10 mouse cellular contexts compared by ENCODE assay signal in the genomic region with DNA sequence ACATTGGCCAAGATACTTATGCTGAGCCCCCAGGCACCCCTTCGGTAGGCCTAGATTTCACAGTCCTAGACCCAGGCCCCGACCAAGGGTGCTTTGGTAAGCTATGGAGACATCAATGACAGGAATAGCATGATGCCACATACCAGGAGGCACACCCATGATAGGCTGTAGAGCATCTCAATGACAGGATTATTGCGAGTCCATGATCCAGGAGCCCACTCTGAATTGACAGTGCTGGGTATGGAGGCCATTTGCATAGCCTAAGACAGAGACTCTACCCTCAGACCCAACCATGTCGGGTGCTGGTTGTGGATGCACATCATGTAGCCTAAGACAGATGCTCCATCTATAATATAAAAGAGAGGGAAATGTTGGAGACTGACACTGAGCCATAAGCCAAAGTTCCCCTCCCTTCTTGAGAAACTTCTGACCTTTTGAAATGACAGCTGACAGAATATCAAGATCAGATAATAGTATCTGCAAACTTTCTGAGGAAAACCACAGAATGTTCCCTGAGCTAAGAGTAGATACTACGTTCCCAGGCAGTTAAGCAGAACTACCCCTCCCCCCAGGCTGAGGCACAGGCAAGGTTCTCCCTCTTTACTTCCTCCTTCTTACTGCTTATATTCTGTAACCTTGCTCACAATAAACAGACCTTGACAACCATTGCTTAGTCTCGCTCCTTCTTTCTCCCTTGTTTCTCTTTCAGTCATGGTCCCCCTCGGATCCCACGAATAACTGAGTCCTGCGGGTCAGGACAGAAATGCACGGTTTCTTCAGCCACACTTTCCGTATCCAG.
DNase-seq lines count a peak whose midpoint lies in the region; ATAC-seq and TF ChIP-seq lines count a peak whose summit lies in the region.
"Had no signal": no experiment of that assay in that cellular context is flagged by ENCODE, and none has a peak within 500 bp of the region (broad histone marks: within the 10 kb centered on the region; RNA-seq: fewer than 3 reads in every experiment).

No protein-coding gene starts in this region.

- WGBS in midbrain, embryonic 11.5 days: 86% methylated on average over 11 of the region's 11 CpGs
- 89% methylated on average over 11 of the region's 11 CpGs for WGBS in midbrain, embryonic 15.5 days
- 92% methylated on average over 11 of the region's 11 CpGs for WGBS in cerebellum, adult 2 months

- H3K27ac ChIP-seq in midbrain, embryonic 11.5 days (ENCODE audit: low read depth, low read length): no peak overlapping the region
- H3K27ac ChIP-seq in midbrain, embryonic 15.5 days: no peak overlapping the region
- peak overlapping the region; percentile 34; the same call in 1 of the 2 replicates for H3K27ac ChIP-seq in brown adipose tissue, adult 24 weeks (replicated peaks; ENCODE audit: low read depth, low read length)
- H3K27ac ChIP-seq in cerebellum, adult 2 months (ENCODE audit: insufficient read depth, low read length): no peak overlapping the region
- H3K27ac ChIP-seq: embryonic facial prominence, embryonic 12.5 days; liver, embryonic 13.5 days had no signal

- H3K9ac ChIP-seq in midbrain, embryonic 11.5 days (ENCODE audit: low read length): no peak overlapping the region
- no peak overlapping the region for H3K9ac ChIP-seq in midbrain, embryonic 15.5 days
- H3K9ac ChIP-seq: embryonic facial prominence, embryonic 12.5 days; forebrain, postnatal 0 days; liver, embryonic 13.5 days had no signal

- peaks cover 13% of the 10 kb centered on the region for H3K9me3 ChIP-seq in midbrain, embryonic 11.5 days (ENCODE audit: control insufficient read depth, low read length)
- peaks cover 7% of the 10 kb centered on the region; the same call in 1 of the 2 replicates for H3K9me3 ChIP-seq in midbrain, embryonic 15.5 days

- no peak overlapping the region for H3K4me2 ChIP-seq in midbrain, embryonic 11.5 days
- no peak overlapping the region for H3K4me2 ChIP-seq in midbrain, embryonic 15.5 days
- H3K4me2 ChIP-seq: embryonic facial prominence, embryonic 12.5 days; liver, embryonic 13.5 days had no signal

- no peak for ATAC-seq in midbrain, embryonic 11.5 days (ENCODE audit: low FRiP score)
- ATAC-seq in midbrain, embryonic 15.5 days (replicated peaks): no peak
- ATAC-seq in monocyte, adult 5-6 weeks (replicated peaks; ENCODE audit: insufficient number of reproducible peaks, low FRiP score, low TSS enrichment, poor library complexity, severe bottlenecking): peak; percentile 67
- ATAC-seq: forebrain, postnatal 0 days had no signal

- TF ChIP-seq POLR2A in cerebellum, adult 2 months (IDR thresholded peaks at IDR 0.05; ENCODE audit: borderline replicate concordance, insufficient read depth, low read length): no peak

- intact Hi-C loops in gastrocnemius, postnatal 36 days (cut with DNase I): no loop called here

- H3K27me3 ChIP-seq in midbrain, embryonic 11.5 days (ENCODE audit: control insufficient read depth, insufficient read depth, low read length): no peaks in the 10 kb centered on the region
- no peaks in the 10 kb centered on the region for H3K27me3 ChIP-seq in midbrain, embryonic 15.5 days (replicated peaks)
- H3K27me3 ChIP-seq in cerebellum, adult 2 months (ENCODE audit: control insufficient read depth, insufficient read depth, low read length): no peaks in the 10 kb centered on the region
- H3K27me3 ChIP-seq: embryonic facial prominence, embryonic 12.5 days; liver, embryonic 13.5 days had no signal

- H3K4me3 ChIP-seq in midbrain, embryonic 11.5 days (ENCODE audit: low read depth, low read length): no peak overlapping the region
- no peak overlapping the region for H3K4me3 ChIP-seq in midbrain, embryonic 15.5 days
- H3K4me3 ChIP-seq in brown adipose tissue, adult 24 weeks (ENCODE audit: insufficient read depth, low read depth, low read length): no peak overlapping the region
- no peak overlapping the region for H3K4me3 ChIP-seq in cerebellum, adult 2 months (replicated peaks; ENCODE audit: insufficient read depth, low read depth, low read length)
- H3K4me3 ChIP-seq: embryonic facial prominence, embryonic 12.5 days; liver, embryonic 13.5 days had no signal

- no peaks in the 10 kb centered on the region for H3K36me3 ChIP-seq in midbrain, embryonic 11.5 days (ENCODE audit: control insufficient read depth, insufficient read depth, low read length)
- no peaks in the 10 kb centered on the region for H3K36me3 ChIP-seq in midbrain, embryonic 15.5 days (replicated peaks)
- H3K36me3 ChIP-seq: embryonic facial prominence, embryonic 12.5 days; liver, embryonic 13.5 days had no signal

- no peak for TF ChIP-seq CTCF in cerebellum, adult 2 months (IDR thresholded peaks at IDR 0.05; ENCODE audit: borderline replicate concordance, insufficient read depth, low read depth, low read length)

- H3K4me1 ChIP-seq in midbrain, embryonic 11.5 days (ENCODE audit: control insufficient read depth, insufficient read depth, low read length): no peaks in the 10 kb centered on the region
- no peaks in the 10 kb centered on the region for H3K4me1 ChIP-seq in midbrain, embryonic 15.5 days
- H3K4me1 ChIP-seq in brown adipose tissue, adult 24 weeks (ENCODE audit: control insufficient read depth, insufficient read depth, insufficient read length, low read length): peaks cover 10% of the 10 kb centered on the region; the same call in 1 of the 2 replicates
- peaks cover 5% of the 10 kb centered on the region for H3K4me1 ChIP-seq in cerebellum, adult 2 months (ENCODE audit: control insufficient read depth, insufficient read depth, low read length)
- H3K4me1 ChIP-seq: liver, embryonic 13.5 days had no signal

- DNase-seq in midbrain, embryonic 11.5 days (ENCODE audit: low spot score, missing footprints): peak; percentile 53
- no peak for DNase-seq in cerebellum, adult 11-12 months
- no peak for DNase-seq in gastrocnemius, postnatal 36 days
- DNase-seq in cerebellum, adult 2 months: no peak
- DNase-seq: forebrain, postnatal 0 days; liver, embryonic 13.5 days had no signal
